In the genomic region with DNA sequence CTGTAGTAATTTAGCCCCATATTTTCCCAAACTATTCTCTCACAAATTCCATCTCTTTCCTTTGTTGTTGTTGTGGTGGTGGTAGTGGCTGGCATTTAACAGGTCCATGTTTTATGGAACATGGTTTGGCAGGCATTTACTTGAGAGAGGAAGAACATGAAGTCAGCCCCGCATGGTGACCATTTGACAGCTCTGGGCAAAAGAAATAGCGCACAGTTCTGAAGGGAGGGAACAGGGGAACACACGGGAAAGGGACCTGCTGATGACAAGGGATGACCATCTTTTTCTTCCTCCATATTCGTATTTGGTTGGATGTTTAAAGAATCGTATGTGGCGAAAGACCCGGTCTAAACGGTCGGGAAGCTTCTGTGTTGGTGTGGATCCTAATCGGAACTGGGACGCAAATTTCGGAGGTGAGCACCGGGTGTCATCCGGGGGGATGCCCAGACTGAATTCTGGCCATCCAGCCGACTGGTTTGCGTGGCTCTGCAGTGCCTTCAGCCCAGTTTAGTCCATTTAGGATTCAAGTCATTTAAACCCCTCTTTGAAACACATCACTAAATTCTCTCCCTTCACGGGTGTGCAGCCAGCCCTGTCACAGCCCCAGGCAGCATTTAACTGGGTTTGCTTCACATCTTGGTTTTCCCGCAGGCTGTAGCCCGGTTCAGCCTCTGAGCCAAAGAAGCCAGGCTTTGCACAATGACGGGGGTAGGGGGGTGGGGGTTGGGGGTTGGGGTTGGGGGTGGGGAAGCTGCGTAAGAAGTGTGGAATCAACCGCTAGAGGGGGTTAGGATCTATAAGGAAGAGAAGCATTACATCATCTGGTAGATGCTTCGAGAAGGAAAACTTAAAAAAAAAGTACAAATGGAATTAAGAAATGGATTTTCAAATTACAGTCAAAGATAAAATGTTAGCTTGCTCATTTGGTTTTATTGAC, we compare ENCODE assay signal across 7 mouse cellular contexts. TPM values are rescaled to one million over a fixed set of nuclear protein-coding genes. Genes with fewer than 3 reads are reported as not detected.
DNase-seq lines count a peak whose midpoint lies in the region; ATAC-seq and TF ChIP-seq lines count a peak whose summit lies in the region.

No protein-coding gene starts in this region.

- no peaks in the 10 kb centered on the region for H3K36me3 ChIP-seq in lung, embryonic 15.5 days
- no peaks in the 10 kb centered on the region for H3K36me3 ChIP-seq in hindbrain, embryonic 10.5 days
- no peaks in the 10 kb centered on the region for H3K36me3 ChIP-seq in midbrain, embryonic 14.5 days (ENCODE audit: control insufficient read depth, insufficient read depth, low read length)

- peak overlapping the region; percentile 41; the same call in 1 of the 2 replicates for H3K27ac ChIP-seq in lung, embryonic 15.5 days
- H3K27ac ChIP-seq in cortical plate, adult 2 months (ENCODE audit: insufficient read depth, low read length) = peak overlapping the region; percentile 47
- peak overlapping the region; percentile 91 for H3K27ac ChIP-seq in hindbrain, embryonic 10.5 days
- H3K27ac ChIP-seq in midbrain, embryonic 14.5 days (replicated peaks; ENCODE audit: low read depth, low read length) = peak overlapping the region; percentile 88

- peak; percentile 37; the same call in 1 of the 2 replicates for ATAC-seq in lung, embryonic 15.5 days (ENCODE audit: borderline replicate concordance, extremely low read depth, low FRiP score, low TSS enrichment)
- ATAC-seq in midbrain, embryonic 14.5 days (ENCODE audit: low FRiP score, low TSS enrichment) = peak; percentile 74
- ATAC-seq in erythroid progenitor cell, adult 5-6 weeks (replicated peaks; ENCODE audit: low FRiP score, poor library complexity, severe bottlenecking) = no peak

- no peaks in the 10 kb centered on the region for H3K27me3 ChIP-seq in lung, embryonic 15.5 days
- no peaks in the 10 kb centered on the region for H3K27me3 ChIP-seq in hindbrain, embryonic 10.5 days (ENCODE audit: insufficient read depth, poor library complexity, severe bottlenecking)
- H3K27me3 ChIP-seq in midbrain, embryonic 14.5 days (ENCODE audit: control insufficient read depth, insufficient read depth, low read length) = no peaks in the 10 kb centered on the region

- no peak overlapping the region for H3K4me3 ChIP-seq in lung, embryonic 15.5 days
- no peak overlapping the region for H3K4me3 ChIP-seq in lung, adult 2 months (replicated peaks; ENCODE audit: extremely low read depth, low read depth, low read length)
- peak overlapping the region; percentile 15; the same call in 1 of the 2 replicates for H3K4me3 ChIP-seq in cortical plate, adult 2 months (ENCODE audit: insufficient read depth, low read length)
- H3K4me3 ChIP-seq in hindbrain, embryonic 10.5 days = peak overlapping the region; percentile 40
- H3K4me3 ChIP-seq in midbrain, embryonic 14.5 days (replicated peaks; ENCODE audit: low read depth, low read length) = peak overlapping the region; percentile 15

- peak overlapping the region; percentile 27; the same call in 1 of the 2 replicates for H3K9ac ChIP-seq in lung, embryonic 15.5 days
- peak overlapping the region; percentile 24 for H3K9ac ChIP-seq in midbrain, embryonic 14.5 days (replicated peaks; ENCODE audit: low read length)

- no peak for TF ChIP-seq CTCF in lung, adult 2 months (IDR thresholded peaks at IDR 0.05; ENCODE audit: insufficient read depth, low read length)
- TF ChIP-seq CTCF in cortical plate, adult 2 months (IDR thresholded peaks at IDR 0.05; ENCODE audit: extremely low read depth, insufficient read depth, low read length) = no peak

- H3K4me2 ChIP-seq in lung, embryonic 15.5 days = peak overlapping the region; percentile 37; the same call in 1 of the 2 replicates
- H3K4me2 ChIP-seq in midbrain, embryonic 14.5 days (ENCODE audit: low read length) = peak overlapping the region; percentile 54

- H3K4me1 ChIP-seq in lung, embryonic 15.5 days = peaks cover 43% of the 10 kb centered on the region
- peaks cover under 1% of the 10 kb centered on the region; the same call in 1 of the 2 replicates for H3K4me1 ChIP-seq in lung, adult 2 months (ENCODE audit: control insufficient read depth, insufficient read depth, low read length)
- H3K4me1 ChIP-seq in cortical plate, adult 2 months (ENCODE audit: control insufficient read depth, insufficient read depth, low read length) = peaks cover 7% of the 10 kb centered on the region; the same call in 1 of the 2 replicates
- peaks cover 72% of the 10 kb centered on the region for H3K4me1 ChIP-seq in hindbrain, embryonic 10.5 days (replicated peaks)
- peaks cover 41% of the 10 kb centered on the region for H3K4me1 ChIP-seq in midbrain, embryonic 14.5 days (ENCODE audit: control insufficient read depth, insufficient read depth, low read length)

- H3K9me3 ChIP-seq in lung, embryonic 15.5 days = no peaks in the 10 kb centered on the region
- H3K9me3 ChIP-seq in hindbrain, embryonic 10.5 days = no peaks in the 10 kb centered on the region
- no peaks in the 10 kb centered on the region for H3K9me3 ChIP-seq in midbrain, embryonic 14.5 days (ENCODE audit: control insufficient read depth, low read length)

- DNase-seq in lung, adult 2 months = no peak
- peak; percentile 78 for DNase-seq in hindbrain, embryonic 10.5 days (ENCODE audit: low spot score)
- DNase-seq in midbrain, embryonic 14.5 days = peak; percentile 92
- DNase-seq in urinary bladder, postnatal 10 days (ENCODE audit: low spot score) = no peak

- no peak for TF ChIP-seq POLR2A in lung, adult 2 months (IDR thresholded peaks at IDR 0.05; ENCODE audit: borderline replicate concordance, extremely low read depth, low read depth, low read length)
- TF ChIP-seq POLR2A in cortical plate, adult 2 months (IDR thresholded peaks at IDR 0.05; ENCODE audit: extremely low read depth, insufficient read depth, low read length) = peak; percentile 43; the same call in 1 of the 2 replicates

- WGBS in lung, embryonic 15.5 days = 39% methylated on average over 23 of the region's 23 CpGs
- 46% methylated on average over 23 of the region's 23 CpGs for WGBS in lung, adult 2 months
- 18% methylated on average over 23 of the region's 23 CpGs for WGBS in hindbrain, embryonic 10.5 days
- WGBS in midbrain, embryonic 14.5 days = 6% methylated on average over 23 of the region's 23 CpGs

RNA-seq across cellular contexts. Expression of a gene that starts 10.5 kb away (rescaled TPM):
- 6.6 and 10.5 TPM in 2 replicates for polyA plus RNA-seq in lung, embryonic 15.5 days (2015; fragmentation: Nextera tagmentation; extraction: Ambion mirVana)
- 0.13 and 0.28 TPM in 2 replicates for polyA plus RNA-seq in lung, adult 2 months (2012; rRNA removed)
- polyA plus RNA-seq in cortical plate, adult 2 months (2012; rRNA removed) = 3.1 and 3.4 TPM in 2 replicates
- polyA plus RNA-seq in hindbrain, embryonic 10.5 days (2016; fragmentation: Nextera tagmentation; extraction: Ambion mirVana) = 19.6 and 20.0 TPM in 2 replicates
- 8.5 and 8.7 TPM in 2 replicates for polyA plus RNA-seq in midbrain, embryonic 14.5 days (2014; fragmentation: Nextera tagmentation; extraction: Ambion mirVana)
- not detected in 2 replicates for total RNA-seq in erythroid progenitor cell, adult 5-6 weeks (2015; ENCODE audit: low replicate concordance)
- total RNA-seq in erythroid progenitor cell, adult 5-6 weeks (2017; ENCODE audit: low replicate concordance) = not detected in 2 replicates

RNA-seq across cellular contexts. Expression of a gene that starts 16.3 kb away (rescaled TPM):
- polyA plus RNA-seq in lung, embryonic 15.5 days (2015; fragmentation: Nextera tagmentation; extraction: Ambion mirVana) = 0.13 and 0.15 TPM in 2 replicates
- polyA plus RNA-seq in lung, adult 2 months (2012; rRNA removed) = 4.6 TPM in 1 of 2 replicates, not detected in the other
- 0.10 and 0.15 TPM in 2 replicates for polyA plus RNA-seq in cortical plate, adult 2 months (2012; rRNA removed)
- 1.4 and 2.5 TPM in 2 replicates for polyA plus RNA-seq in hindbrain, embryonic 10.5 days (2016; fragmentation: Nextera tagmentation; extraction: Ambion mirVana)
- 0.98 and 1.2 TPM in 2 replicates for polyA plus RNA-seq in midbrain, embryonic 14.5 days (2014; fragmentation: Nextera tagmentation; extraction: Ambion mirVana)
- total RNA-seq in erythroid progenitor cell, adult 5-6 weeks (2015; ENCODE audit: low replicate concordance) = not detected in 2 replicates
- not detected in 2 replicates for total RNA-seq in erythroid progenitor cell, adult 5-6 weeks (2017; ENCODE audit: low replicate concordance)

RNA-seq across cellular contexts. Expression of a gene that starts 42.3 kb away (rescaled TPM):
- polyA plus RNA-seq in lung, embryonic 15.5 days (2015; fragmentation: Nextera tagmentation; extraction: Ambion mirVana) = 0.12 TPM in 1 of 2 replicates, not detected in the other
- not detected in 2 replicates for polyA plus RNA-seq in lung, adult 2 months (2012; rRNA removed)
- 0.10 TPM in 1 of 2 replicates, not detected in the other for polyA plus RNA-seq in cortical plate, adult 2 months (2012; rRNA removed)
- polyA plus RNA-seq in hindbrain, embryonic 10.5 days (2016; fragmentation: Nextera tagmentation; extraction: Ambion mirVana) = 0.34 and 0.35 TPM in 2 replicates
- polyA plus RNA-seq in midbrain, embryonic 14.5 days (2014; fragmentation: Nextera tagmentation; extraction: Ambion mirVana) = 0.38 TPM in 1 of 2 replicates, not detected in the other
- total RNA-seq in erythroid progenitor cell, adult 5-6 weeks (2015; ENCODE audit: low replicate concordance) = not detected in 2 replicates
- not detected in 2 replicates for total RNA-seq in erythroid progenitor cell, adult 5-6 weeks (2017; ENCODE audit: low replicate concordance)

RNA-seq across cellular contexts. Expression of a gene that starts 42.3 kb away (rescaled TPM):
- polyA plus RNA-seq in lung, embryonic 15.5 days (2015; fragmentation: Nextera tagmentation; extraction: Ambion mirVana) = 35.3 and 39.6 TPM in 2 replicates
- 31.4 and 40.3 TPM in 2 replicates for polyA plus RNA-seq in lung, adult 2 months (2012; rRNA removed)
- 28.0 and 33.2 TPM in 2 replicates for polyA plus RNA-seq in cortical plate, adult 2 months (2012; rRNA removed)
- 38.3 and 40.3 TPM in 2 replicates for polyA plus RNA-seq in hindbrain, embryonic 10.5 days (2016; fragmentation: Nextera tagmentation; extraction: Ambion mirVana)
- 24.8 and 38.2 TPM in 2 replicates for polyA plus RNA-seq in midbrain, embryonic 14.5 days (2014; fragmentation: Nextera tagmentation; extraction: Ambion mirVana)
- total RNA-seq in erythroid progenitor cell, adult 5-6 weeks (2015; ENCODE audit: low replicate concordance) = 54.5 and 55.5 TPM in 2 replicates
- 47.7 and 61.2 TPM in 2 replicates for total RNA-seq in erythroid progenitor cell, adult 5-6 weeks (2017; ENCODE audit: low replicate concordance)

RNA-seq across cellular contexts. Expression of a gene that starts 58.9 kb away (rescaled TPM):
- 0.18 TPM in 1 of 2 replicates, not detected in the other for polyA plus RNA-seq in lung, embryonic 15.5 days (2015; fragmentation: Nextera tagmentation; extraction: Ambion mirVana)
- polyA plus RNA-seq in lung, adult 2 months (2012; rRNA removed) = not detected in 2 replicates
- 0.08 and 0.09 TPM in 2 replicates for polyA plus RNA-seq in cortical plate, adult 2 months (2012; rRNA removed)
- 0.08 and 0.44 TPM in 2 replicates for polyA plus RNA-seq in hindbrain, embryonic 10.5 days (2016; fragmentation: Nextera tagmentation; extraction: Ambion mirVana)
- 0.18 TPM in 1 of 2 replicates, not detected in the other for polyA plus RNA-seq in midbrain, embryonic 14.5 days (2014; fragmentation: Nextera tagmentation; extraction: Ambion mirVana)
- not detected in 2 replicates for total RNA-seq in erythroid progenitor cell, adult 5-6 weeks (2015; ENCODE audit: low replicate concordance)
- not detected in 2 replicates for total RNA-seq in erythroid progenitor cell, adult 5-6 weeks (2017; ENCODE audit: low replicate concordance)

Comparison
In these comparisons a context has a peak if more than half of its experiments do, and no peak if none do; other contexts are left out.
1. H3K27ac ChIP-seq: peak in every context shown above with its lines; median percentile 91 in hindbrain, embryonic 10.5 days; 88 in midbrain, embryonic 14.5 days; 47 in cortical plate, adult 2 months; 41 in lung, embryonic 15.5 days.
2. H3K4me3 ChIP-seq: peak in cortical plate, adult 2 months (single experiment), hindbrain, embryonic 10.5 days (single experiment) and midbrain, embryonic 14.5 days (single experiment); none in lung, embryonic 15.5 days (single experiment) and lung, adult 2 months (single experiment).
3. DNase-seq: peak in hindbrain, embryonic 10.5 days (single experiment) and midbrain, embryonic 14.5 days (single experiment); none in lung, adult 2 months (single experiment) and urinary bladder, postnatal 10 days (single experiment).